Mouse (Mus musculus): Measurements from ENCODE around the gene Nfam1.

DNA sequence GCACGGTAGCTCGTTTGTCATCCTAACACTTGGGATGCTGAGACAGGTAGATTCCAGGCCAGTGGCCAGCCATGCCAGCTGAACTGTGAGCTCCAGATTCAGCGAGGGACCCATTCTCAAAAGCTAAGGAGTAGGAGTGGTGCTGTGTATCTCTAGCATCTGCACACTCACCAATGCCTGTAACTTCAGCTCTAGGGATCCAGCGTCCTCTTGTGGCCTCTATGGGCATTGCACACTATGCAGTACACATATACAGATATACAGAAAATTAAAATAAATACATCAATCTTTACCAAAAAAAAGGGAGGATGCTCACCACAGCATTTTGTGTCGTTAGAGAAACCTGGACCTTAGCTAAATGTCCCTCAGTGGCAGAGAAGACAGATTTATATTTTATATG lies 38.6 kb upstream of the Nfam1 start:
- TF ChIP-seq CTCF (IDR thresholded peaks at IDR 0.05; ENCODE audit: low read depth) (peak; percentile 30), EP300 (IDR thresholded peaks at IDR 0.05; ENCODE audit: low read depth) (no peak)
